8 mouse cellular contexts compared by ENCODE assay signal in genomic region chr3:89688694-89689581, GRCm38 (mm10). TPM values are rescaled to one million over a fixed set of nuclear protein-coding genes. Genes with fewer than 3 reads are reported as not detected.
DNase-seq lines count a peak whose midpoint lies in the region; ATAC-seq lines count a peak whose summit lies in the region.

No protein-coding gene starts in this region.

- ATAC-seq in hindbrain, embryonic 15.5 days (ENCODE audit: low FRiP score, low read depth), result peak; percentile 95

- H3K9me3 ChIP-seq in hindbrain, embryonic 15.5 days, result no peaks in the 10 kb centered on the region

- peak overlapping the region; percentile 86 for H3K4me2 ChIP-seq in hindbrain, embryonic 15.5 days

- DNase-seq in Muller cell, postnatal 12 days (ENCODE audit: inconsistent ontology term), result peak; percentile 77
- DNase-seq in cerebellum, postnatal 14 days, result peak; percentile 98
- peak; percentile 91 to 97 for DNase-seq in frontal cortex, postnatal 36 days (ENCODE audit: low spot score in 2 of 2)
- DNase-seq in layer of hippocampus, postnatal 36 days, result peak; percentile 88
- peak; percentile 89 for DNase-seq in lung, postnatal 36 days
- DNase-seq in retina, postnatal 7 days (ENCODE audit: low read depth, low spot score), result peak; percentile 67
- DNase-seq in urinary bladder, adult 18-20 months (ENCODE audit: low spot score in 2 of 2), result peak; percentile 79 to 87

- H3K27ac ChIP-seq in hindbrain, embryonic 15.5 days (replicated peaks), result peak overlapping the region; percentile 90

- no peaks in the 10 kb centered on the region for H3K27me3 ChIP-seq in hindbrain, embryonic 15.5 days

- no peaks in the 10 kb centered on the region for H3K36me3 ChIP-seq in hindbrain, embryonic 15.5 days

- peak overlapping the region; percentile 83 for H3K9ac ChIP-seq in hindbrain, embryonic 15.5 days

- WGBS in hindbrain, embryonic 15.5 days, result 3% methylated on average over 25 of the region's 25 CpGs

- peak overlapping the region; percentile 55 for H3K4me3 ChIP-seq in hindbrain, embryonic 15.5 days

- H3K4me1 ChIP-seq in hindbrain, embryonic 15.5 days (replicated peaks), result peaks cover 15% of the 10 kb centered on the region

RNA-seq across cellular contexts. Expression of gene Adar, which starts 25.9 kb away (rescaled TPM):
- polyA plus RNA-seq in hindbrain, embryonic 15.5 days (2015; fragmentation: Nextera tagmentation; extraction: Ambion mirVana), result 27.1 and 30.3 TPM in 2 replicates
- total RNA-seq in layer of hippocampus, postnatal 36 days (2021), result 100 to 1,000 TPM; 119 to 122 TPM

Comparison
In these comparisons a context has a peak if more than half of its experiments do, and no peak if none do; other contexts are left out.
1. Peak in every context shown above with its lines: DNase-seq, ATAC-seq, H3K4me3 ChIP-seq and H3K27ac ChIP-seq.